Mouse (Mus musculus) limb, embryonic 11.5 days (tissue): ENCODE measurements at regions not wholly inside any gene's neighbourhood (a gene's known extent, or its start where the extent isn't known, plus 50 kb on each side); places are given as distances from the start of the nearest gene placed in this dataset.

Experiments
- ATAC-seq: fragments of 200-750 bp; cut with Nextera tagmentation; 2 replicates; pipeline ENCODE4 v1.8.0; 2017; ENCODE audit warnings: low read depth; ENCODE audit not compliant: insufficient number of reproducible peaks, low FRiP score, low TSS enrichment
- DNase-seq: peaks from one replicate; pipeline ENCODE4 v3.0.0-alpha.2; 2015; ENCODE audit warnings: low spot score
- H3K27ac ChIP-seq: fragments of 300-500 bp; sonication (generic); replicated peaks from 2 replicates; pipeline ENCODE4 v1.5.1; 2014; ENCODE audit warnings: low read depth, mild to moderate bottlenecking, low read length
- H3K27me3 ChIP-seq: fragments of 300-500 bp; sonication (generic); 2 replicates; pipeline ENCODE4 v1.6.1; 2014; ENCODE audit warnings: mild to moderate bottlenecking, low read length, mixed read lengths; ENCODE audit not compliant: control insufficient read depth, insufficient read depth
- H3K36me3 ChIP-seq: fragments of 300-500 bp; sonication (generic); 2 replicates; pipeline ENCODE4 v1.6.1; 2014; ENCODE audit warnings: mild to moderate bottlenecking, low read length, moderate library complexity, mixed read lengths; ENCODE audit not compliant: control insufficient read depth, insufficient read depth
- H3K4me1 ChIP-seq: fragments of 300-500 bp; sonication (generic); 2 replicates; pipeline ENCODE4 v1.6.1; 2014; ENCODE audit warnings: low read length, mixed read lengths; ENCODE audit not compliant: control insufficient read depth, insufficient read depth
- H3K4me2 ChIP-seq: fragments of 300-500 bp; sonication (generic); 2 replicates; pipeline ENCODE4 v1.6.1; 2014; ENCODE audit warnings: low read depth, mild to moderate bottlenecking, moderate library complexity; ENCODE audit not compliant: severe bottlenecking
- H3K4me3 ChIP-seq: fragments of 300-500 bp; sonication (generic); 2 replicates; pipeline ENCODE4 v1.5.1; 2014; ENCODE audit warnings: low read depth, low read length
- H3K9ac ChIP-seq: fragments of 300-500 bp; sonication (generic); 2 replicates; pipeline ENCODE4 v1.6.1; 2014; ENCODE audit warnings: mild to moderate bottlenecking, low read length
- H3K9me3 ChIP-seq: fragments of 300-500 bp; sonication (generic); 2 replicates; pipeline ENCODE4 v1.6.1; 2016; ENCODE audit warnings: low read length; ENCODE audit not compliant: control insufficient read depth
- WGBS: fragments of 180-500 bp; shearing (Covaris S2); extraction: QIAGEN DNeasy Blood & Tissue Kit; methylation state at CpG from one replicate; pipeline ENCODE4 v1.1.7; 2014; 5-methylcytosine and 5-hydroxymethylcytosine counted together

DNA sequence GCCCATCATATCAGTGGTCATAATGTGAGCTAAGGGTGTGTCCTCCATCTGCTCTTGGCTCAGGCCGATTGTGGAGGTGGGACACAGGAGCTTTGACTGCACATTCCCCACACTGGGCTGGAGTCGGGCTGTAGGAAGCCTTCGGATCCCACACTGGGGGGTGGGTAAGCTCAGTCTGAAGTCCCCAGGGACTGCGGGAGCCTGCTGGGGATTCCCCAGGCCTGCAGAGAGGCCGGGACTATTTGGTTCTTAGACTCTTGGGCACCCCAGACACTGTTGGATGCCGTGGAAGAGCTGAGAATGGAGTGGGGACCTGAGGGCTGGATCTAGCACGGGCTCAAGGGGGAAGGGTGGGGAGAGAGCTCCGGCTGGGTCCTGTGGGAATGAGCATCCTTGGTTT is 547.1 kb upstream of the Nrp1 start:
- Histone ChIP-seq H3K4me3 (no peak overlapping the region), H3K9ac (no peak overlapping the region), H3K36me3 (no peaks in the 10 kb centered on the region), H3K4me2 (no peak overlapping the region), H3K27me3 (no peaks in the 10 kb centered on the region; the same call in 1 of the 2 replicates), H3K4me1 (peaks cover 3% of the 10 kb centered on the region; the same call in 1 of the 2 replicates), H3K9me3 (no peaks in the 10 kb centered on the region), H3K27ac (no peak overlapping the region)
- 90% methylated on average over 8 of the region's 8 CpGs for WGBS
- ATAC-seq (no peak), DNase-seq (no peak)

- ATAC-seq (no peak), DNase-seq (no peak)
- Histone ChIP-seq H3K4me2 (no peak overlapping the region), H3K4me3 (no peak overlapping the region), H3K27me3 (no peaks in the 10 kb centered on the region), H3K27ac (no peak overlapping the region), H3K36me3 (no peaks in the 10 kb centered on the region), H3K9ac (no peak overlapping the region), H3K9me3 (no peaks in the 10 kb centered on the region), H3K4me1 (peaks cover under 1% of the 10 kb centered on the region; the same call in 1 of the 2 replicates)
- WGBS = 81% methylated on average over 9 of the region's 9 CpGs
These were observed 543.5 kb upstream of the Nrp1 start for GRCm38 (mm10) chr8:127814785-127815523.

DNA sequence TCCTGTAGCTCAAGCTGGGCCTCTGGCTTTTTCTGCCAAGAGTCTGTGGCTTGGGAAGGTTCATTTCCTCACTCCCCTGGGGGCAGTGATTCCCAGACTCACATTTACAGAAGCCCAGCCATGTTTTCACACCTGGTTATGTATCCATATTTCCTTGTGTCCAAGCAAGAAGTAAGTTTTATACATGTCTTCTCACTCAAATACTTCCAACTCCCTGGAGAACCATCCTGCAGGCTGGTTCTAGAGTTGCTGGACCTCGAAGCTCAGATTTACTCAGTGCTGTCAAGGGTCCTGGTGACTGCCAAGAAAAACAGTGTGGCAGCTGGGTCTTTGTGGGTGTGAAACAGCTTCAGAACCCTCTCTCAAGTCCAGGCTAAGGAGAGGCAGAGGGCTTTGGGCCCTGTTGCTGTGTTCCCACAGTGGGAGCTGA is 537.6 kb upstream of the Nrp1 start:
- H3K4me3 ChIP-seq = no peak overlapping the region
- H3K9me3 ChIP-seq = no peaks in the 10 kb centered on the region
- H3K36me3 ChIP-seq = no peaks in the 10 kb centered on the region
- DNase-seq (no peak), ATAC-seq (no peak)
- no peaks in the 10 kb centered on the region for H3K4me1 ChIP-seq
- H3K27ac ChIP-seq = no peak overlapping the region
- H3K27me3 ChIP-seq = no peaks in the 10 kb centered on the region
- no peak overlapping the region for H3K4me2 ChIP-seq
- no peak overlapping the region for H3K9ac ChIP-seq
- WGBS = 67% methylated on average over 1 of the region's 1 CpGs

DNA sequence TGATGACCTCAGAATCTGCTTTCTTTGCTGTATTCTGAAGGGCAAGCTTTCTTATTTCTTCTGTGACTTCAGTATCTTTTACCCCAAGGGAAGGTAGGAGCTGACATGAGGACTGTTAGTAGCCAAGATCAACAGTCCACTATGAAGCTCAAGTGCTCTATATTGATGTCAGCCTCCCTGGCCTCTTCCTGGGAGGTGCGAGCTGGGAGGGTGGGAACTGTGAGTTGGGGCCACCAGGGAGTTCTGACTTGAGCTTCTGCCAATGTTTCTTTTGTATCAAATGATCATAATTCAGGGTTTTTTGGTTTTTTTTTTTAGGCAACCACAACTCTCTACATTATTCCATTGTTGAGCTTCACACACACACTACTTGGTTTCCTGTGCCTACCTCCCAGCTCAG is 536.8 kb upstream of the Nrp1 start:
- H3K4me3 ChIP-seq = no peak overlapping the region
- 89% methylated on average over 1 of the region's 1 CpGs for WGBS
- no peak for ATAC-seq
- H3K27ac ChIP-seq = no peak overlapping the region
- no peak for DNase-seq
- H3K36me3 ChIP-seq = no peaks in the 10 kb centered on the region
- H3K4me1 ChIP-seq = no peaks in the 10 kb centered on the region
- H3K9ac ChIP-seq = no peak overlapping the region
- H3K4me2 ChIP-seq = no peak overlapping the region
- H3K9me3 ChIP-seq = no peaks in the 10 kb centered on the region
- H3K27me3 ChIP-seq = no peaks in the 10 kb centered on the region

GRCm38 (mm10) chr8:127825041-127825440 is 533.4 kb upstream of the Nrp1 start:
- H3K27ac ChIP-seq = no peak overlapping the region
- no peak overlapping the region for H3K4me2 ChIP-seq
- H3K4me1 ChIP-seq = no peaks in the 10 kb centered on the region
- no peaks in the 10 kb centered on the region for H3K27me3 ChIP-seq
- 86% methylated on average over 2 of the region's 2 CpGs for WGBS
- DNase-seq (no peak), ATAC-seq (no peak)
- H3K4me3 ChIP-seq = no peak overlapping the region
- H3K9ac ChIP-seq = no peak overlapping the region
- no peaks in the 10 kb centered on the region for H3K9me3 ChIP-seq
- no peaks in the 10 kb centered on the region for H3K36me3 ChIP-seq

- Histone ChIP-seq H3K9me3 (no peaks in the 10 kb centered on the region), H3K27me3 (no peaks in the 10 kb centered on the region), H3K4me1 (no peaks in the 10 kb centered on the region), H3K9ac (no peak overlapping the region), H3K4me2 (no peak overlapping the region), H3K36me3 (no peaks in the 10 kb centered on the region), H3K27ac (no peak overlapping the region), H3K4me3 (no peak overlapping the region)
- no peak for ATAC-seq
- WGBS = 65% methylated on average over 5 of the region's 5 CpGs
- no peak for DNase-seq
These were observed 530.6 kb upstream of the Nrp1 start for GRCm38 (mm10) chr8:127827826-127828225.

- ATAC-seq (no peak), DNase-seq (no peak)
- H3K9ac ChIP-seq = no peak overlapping the region
- WGBS = 86% methylated on average over 1 of the region's 1 CpGs
- no peaks in the 10 kb centered on the region for H3K4me1 ChIP-seq
- no peak overlapping the region for H3K27ac ChIP-seq
- H3K4me3 ChIP-seq = no peak overlapping the region
- no peak overlapping the region for H3K4me2 ChIP-seq
- no peaks in the 10 kb centered on the region for H3K9me3 ChIP-seq
- no peaks in the 10 kb centered on the region for H3K36me3 ChIP-seq
- no peaks in the 10 kb centered on the region for H3K27me3 ChIP-seq
These were observed 528.7 kb upstream of the Nrp1 start for GRCm38 (mm10) chr8:127829659-127830058.

DNA sequence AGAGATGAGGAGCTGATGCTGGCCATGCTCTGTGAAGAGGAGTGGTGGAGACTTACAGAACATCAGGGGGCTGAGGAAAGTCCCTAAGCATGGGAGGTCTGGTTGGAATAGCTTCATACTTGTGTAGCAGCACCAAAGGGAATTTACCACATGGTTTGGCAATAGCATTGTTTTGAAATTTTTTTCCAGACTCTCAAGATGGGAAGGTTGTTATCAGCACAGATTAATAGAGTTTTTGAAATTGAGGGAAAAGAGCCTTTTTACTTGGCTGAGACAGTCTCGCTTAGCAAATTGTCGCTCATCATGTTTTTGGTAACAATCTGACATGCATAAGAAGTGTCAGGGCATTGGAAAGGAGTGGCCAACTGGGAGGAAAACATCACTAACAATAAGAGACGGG is 524.4 kb upstream of the Nrp1 start:
- WGBS = 90% methylated on average over 3 of the region's 3 CpGs
- ATAC-seq = no peak
- H3K4me2 ChIP-seq = no peak overlapping the region
- H3K27ac ChIP-seq = no peak overlapping the region
- no peak overlapping the region for H3K4me3 ChIP-seq
- H3K9me3 ChIP-seq = no peaks in the 10 kb centered on the region
- H3K27me3 ChIP-seq = no peaks in the 10 kb centered on the region
- no peak for DNase-seq
- no peaks in the 10 kb centered on the region for H3K4me1 ChIP-seq
- no peaks in the 10 kb centered on the region for H3K36me3 ChIP-seq
- no peak overlapping the region for H3K9ac ChIP-seq
